Mouse (Mus musculus) MN1 (cell line): ENCODE measurements around the gene Fignl2.
A peak's percentile ranks its signal among the peaks of the same experiment; 100 is the strongest.

ENCODE experiments used
- DNase-seq: peaks from one replicate; pipeline ENCODE4 v3.0.0-alpha.2; 2016; ENCODE audit warnings: low spot score

Gene Fignl2

GRCm38 (mm10) chr15:101077813-101078730, at the start of gene Fignl2:
Gene Fignl2, minus strand, starts transcription at chr15:101078567.
- peak; percentile 82 for DNase-seq

GRCm38 (mm10) chr15:101126876-101127544, 48.6 kb upstream of the Fignl2 start:
- DNase-seq = no peak

- no peak for DNase-seq
Observed at GRCm38 (mm10) chr15:101125561-101125960, 47.2 kb upstream of the Fignl2 start.

- DNase-seq = no peak
Observed at GRCm38 (mm10) chr15:101123202-101123601, 44.8 kb upstream of the Fignl2 start.

GRCm38 (mm10) chr15:101122290-101122589, 43.9 kb upstream of the Fignl2 start:
- no peak for DNase-seq

- DNase-seq = no peak
Observed at GRCm38 (mm10) chr15:101121411-101122289, 43.3 kb upstream of the Fignl2 start.

GRCm38 (mm10) chr15:101118399-101119125, 40.2 kb upstream of the Fignl2 start:
- peak; percentile 70 for DNase-seq

GRCm38 (mm10) chr15:101115511-101116110, 37.2 kb upstream of the Fignl2 start, which contains the start of gene Ankrd33:
Gene Ankrd33, plus strand, starts transcription at chr15:101115755.
- no peak for DNase-seq

- peak; percentile 50 for DNase-seq
Observed at GRCm38 (mm10) chr15:101113778-101114177, 35.4 kb upstream of the Fignl2 start.

GRCm38 (mm10) chr15:101113176-101113575, 34.8 kb upstream of the Fignl2 start:
- peak; percentile 74 for DNase-seq

- DNase-seq = no peak
Observed at GRCm38 (mm10) chr15:101107906-101108671, 29.7 kb upstream of the Fignl2 start.

- DNase-seq = no peak
Observed at GRCm38 (mm10) chr15:101106011-101106410, 27.6 kb upstream of the Fignl2 start.

- peak; percentile 95 for DNase-seq
Observed at GRCm38 (mm10) chr15:101105496-101105994, 27.2 kb upstream of the Fignl2 start.

- DNase-seq = no peak
Observed at GRCm38 (mm10) chr15:101103605-101104304, 25.4 kb upstream of the Fignl2 start.

GRCm38 (mm10) chr15:101100996-101101395, 22.6 kb upstream of the Fignl2 start:
- no peak for DNase-seq

- peak; percentile 92 for DNase-seq
Observed at GRCm38 (mm10) chr15:101097985-101098651, 19.8 kb upstream of the Fignl2 start.

GRCm38 (mm10) chr15:101095392-101095791, 17.0 kb upstream of the Fignl2 start:
- DNase-seq = no peak

- DNase-seq = no peak
Observed at GRCm38 (mm10) chr15:101094979-101095378, 16.6 kb upstream of the Fignl2 start.

GRCm38 (mm10) chr15:101093988-101094387, 15.6 kb upstream of the Fignl2 start:
- DNase-seq = peak; percentile 88
